Mouse (Mus musculus) adrenal gland, postnatal 36 days (tissue): Measurements from ENCODE around the gene Kmt2b. TPM values are rescaled to one million over a fixed set of nuclear protein-coding genes. Genes with fewer than 3 reads are reported as not detected.

ENCODE experiments used
- DNase-seq, 2 experiments: peaks; one replicate each; pipeline ENCODE4 v3.0.0; 2021; ENCODE audit warnings: mixed read lengths in 1 of 2
- total RNA-seq, 2 experiments: library from RNA; stranded (reverse); gene quantifications; 2 replicates each; pipeline ENCODE4 v1.2.3; 2021

Kmt2b gene
- total RNA-seq, 2 experiments from 2014 or later, result 38.5 to 44.5 TPM

DNA sequence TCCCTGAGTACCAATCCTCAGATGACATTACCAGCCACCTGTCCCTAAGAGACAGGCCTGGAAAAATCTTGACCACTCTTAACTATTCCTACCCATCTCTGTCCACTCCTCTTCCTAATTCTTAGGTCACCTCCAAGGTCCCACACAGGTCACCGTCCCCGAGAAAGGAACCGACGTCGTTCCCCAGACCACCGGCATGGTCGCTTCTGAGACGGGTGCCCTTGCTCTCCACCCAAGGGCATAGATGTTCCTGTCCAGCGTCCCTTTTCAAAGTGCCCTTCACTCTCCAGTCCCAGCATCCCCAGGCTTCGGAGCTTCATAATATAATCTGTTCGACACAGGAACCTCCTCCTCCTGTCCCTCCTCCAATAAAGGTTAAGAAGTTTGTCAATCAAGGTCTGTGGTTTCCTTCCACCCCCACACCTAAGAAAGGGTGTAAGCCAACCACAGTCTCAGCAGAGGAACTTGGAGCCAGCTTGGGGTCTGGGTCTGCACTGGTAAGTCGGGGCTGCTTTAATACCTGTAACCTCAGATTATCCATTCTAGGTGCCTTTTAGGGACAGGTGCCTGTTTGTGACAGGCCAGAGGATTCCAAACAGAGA lies 23.5 kb downstream of the Kmt2b start, which contains the start of gene Igflr1:
Gene Igflr1 (plus strand): TSS at position 458 of the 602 bp plus-strand sequence.
- DNase-seq, result no peak

DNA sequence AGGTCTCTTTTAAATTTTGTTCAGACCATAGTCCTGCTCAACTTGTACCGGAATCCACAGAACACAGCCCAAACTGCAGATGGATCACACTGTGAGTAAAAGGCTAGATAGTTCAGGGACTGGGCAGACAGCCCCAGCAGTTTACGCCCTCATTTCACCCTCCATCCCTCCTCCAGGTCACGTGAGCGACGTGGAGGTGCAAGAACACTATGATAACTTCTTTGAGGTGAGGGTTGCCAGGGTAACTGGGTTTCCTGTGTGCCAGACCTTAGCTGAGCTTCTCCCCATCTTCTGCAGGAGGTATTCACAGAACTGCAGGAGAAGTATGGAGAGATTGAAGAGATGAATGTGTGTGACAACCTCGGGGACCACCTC lies 24.6 kb downstream of the Kmt2b start:
- DNase-seq, result no peak

GRCm38 (mm10) chr7:30563117-30563905 lies 25.2 kb downstream of the Kmt2b start, which contains the start of the genes U2af1l4, Gm49396 and Psenen:
TSS of gene U2af1l4 (plus strand) at chr7:30563301.
TSS of gene Gm49396 (plus strand) at chr7:30563344.
TSS of gene Psenen (minus strand) at chr7:30563627.
- DNase-seq, result peak; percentile 95 to 97

DNA sequence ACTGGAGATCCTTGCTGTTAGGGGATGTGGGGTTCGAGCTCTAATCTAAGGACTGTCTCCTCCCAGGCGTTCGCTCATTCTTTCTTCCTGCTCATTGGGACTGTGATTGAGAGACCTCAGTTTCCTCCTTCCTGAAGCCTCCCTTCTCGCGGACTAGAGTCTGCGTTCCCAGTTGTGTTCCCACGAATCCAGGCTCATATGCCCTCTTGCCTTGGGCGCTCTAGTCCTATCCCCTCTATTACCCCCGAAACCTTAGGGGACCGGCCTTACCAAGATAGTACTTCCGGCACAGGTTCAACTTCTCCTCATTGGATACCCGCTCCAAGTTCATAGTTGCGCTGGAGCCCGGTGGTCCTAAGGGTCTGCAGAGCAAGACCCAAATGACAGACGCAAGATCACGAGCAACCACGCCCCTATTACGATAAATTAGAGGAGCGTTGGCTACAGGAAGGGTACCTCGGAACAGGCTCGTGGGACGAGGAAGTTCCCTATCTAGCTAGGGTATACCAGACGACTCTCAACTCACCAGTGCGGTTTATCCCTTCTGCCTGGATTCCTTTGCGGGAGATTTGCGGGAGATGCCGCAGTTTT lies 25.9 kb downstream of the Kmt2b start:
- DNase-seq, result no peak

DNA sequence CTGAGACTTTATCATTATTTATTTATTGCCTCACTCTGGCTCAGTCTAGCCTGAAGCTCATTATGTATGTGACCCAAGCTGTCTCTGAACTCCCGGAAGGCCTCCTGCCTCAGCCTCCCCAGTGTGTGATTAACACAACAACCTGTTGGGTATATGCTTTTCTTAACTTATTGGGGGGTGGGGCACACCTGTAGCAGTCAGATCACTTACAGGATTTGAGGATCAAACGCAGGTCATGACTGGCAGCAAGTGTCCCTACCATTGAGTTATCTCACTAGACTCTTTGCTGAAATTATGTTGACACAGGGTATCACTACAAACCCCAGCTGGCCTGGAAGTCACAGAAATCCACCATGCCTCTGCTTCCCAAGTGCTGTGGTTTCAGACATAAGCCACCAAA lies 28.2 kb downstream of the Kmt2b start:
- DNase-seq, result no peak

DNA sequence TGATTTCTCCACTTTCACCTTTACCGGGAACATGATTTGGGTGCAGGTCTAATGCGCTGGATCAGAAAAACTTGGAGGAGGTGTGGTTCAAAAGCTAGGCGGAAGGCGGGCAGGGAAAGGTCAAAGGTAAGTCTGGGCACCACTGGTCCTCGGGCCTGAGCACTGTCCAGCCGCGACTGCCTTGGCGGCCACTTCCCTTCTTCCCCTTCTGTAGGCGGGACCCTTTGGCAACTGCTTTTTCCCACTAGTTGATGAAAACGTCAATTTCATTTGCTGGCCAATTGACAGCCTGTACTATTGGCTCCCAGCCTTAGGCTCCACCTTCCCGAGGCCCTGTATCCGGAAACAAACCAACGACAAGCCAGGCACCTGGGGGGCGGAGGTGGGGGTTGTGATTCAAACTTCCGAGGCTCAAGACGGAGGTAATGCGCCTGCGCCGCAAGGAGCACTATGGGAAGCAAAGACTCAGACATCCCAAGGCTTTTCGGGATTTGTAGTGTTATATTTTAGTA lies 29.0 kb downstream of the Kmt2b start, which contains the start of gene Lin37:
Gene Lin37 (minus strand): TSS at position 396 of the 512 bp plus-strand sequence.
- peak; percentile 97 to 98 for DNase-seq

- no peak for DNase-seq
Measured at GRCm38 (mm10) chr7:30558656-30559442, 29.7 kb downstream of the Kmt2b start.

- DNase-seq, result peak in 1 of 2 experiments; percentile 38
Measured at GRCm38 (mm10) chr7:30557901-30558514, 30.5 kb downstream of the Kmt2b start.

DNA sequence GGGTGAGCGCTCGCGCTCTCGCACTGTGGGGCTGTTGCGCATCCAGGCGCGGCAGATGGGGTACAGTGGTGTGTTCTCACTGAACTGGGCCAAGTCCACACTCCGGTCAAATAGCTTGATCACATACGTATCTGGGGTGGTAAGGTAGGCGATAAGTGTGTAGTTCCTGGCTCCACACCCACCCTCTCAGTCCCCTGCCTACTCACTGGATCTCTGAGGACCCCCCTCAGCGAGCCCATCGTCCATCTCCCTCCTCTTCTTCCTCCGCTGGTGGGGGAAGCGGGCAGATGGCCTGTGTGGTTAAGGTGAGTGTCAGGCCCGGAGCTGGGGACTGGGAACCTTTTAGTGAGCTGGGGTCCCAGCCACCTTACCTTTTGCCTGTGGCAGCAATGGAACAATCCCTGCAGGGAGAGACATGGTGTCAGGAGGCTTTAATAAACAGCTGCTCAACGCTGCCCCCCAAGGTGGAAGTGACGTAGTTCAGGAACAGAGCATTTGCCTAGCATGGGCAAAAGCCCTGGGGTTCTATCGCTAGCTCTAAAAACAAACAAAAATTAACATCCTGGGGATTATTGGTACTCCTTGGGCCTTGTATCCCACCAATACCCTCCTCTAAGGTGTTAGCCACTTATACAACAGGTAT lies 31.5 kb downstream of the Kmt2b start:
- no peak for DNase-seq

DNA sequence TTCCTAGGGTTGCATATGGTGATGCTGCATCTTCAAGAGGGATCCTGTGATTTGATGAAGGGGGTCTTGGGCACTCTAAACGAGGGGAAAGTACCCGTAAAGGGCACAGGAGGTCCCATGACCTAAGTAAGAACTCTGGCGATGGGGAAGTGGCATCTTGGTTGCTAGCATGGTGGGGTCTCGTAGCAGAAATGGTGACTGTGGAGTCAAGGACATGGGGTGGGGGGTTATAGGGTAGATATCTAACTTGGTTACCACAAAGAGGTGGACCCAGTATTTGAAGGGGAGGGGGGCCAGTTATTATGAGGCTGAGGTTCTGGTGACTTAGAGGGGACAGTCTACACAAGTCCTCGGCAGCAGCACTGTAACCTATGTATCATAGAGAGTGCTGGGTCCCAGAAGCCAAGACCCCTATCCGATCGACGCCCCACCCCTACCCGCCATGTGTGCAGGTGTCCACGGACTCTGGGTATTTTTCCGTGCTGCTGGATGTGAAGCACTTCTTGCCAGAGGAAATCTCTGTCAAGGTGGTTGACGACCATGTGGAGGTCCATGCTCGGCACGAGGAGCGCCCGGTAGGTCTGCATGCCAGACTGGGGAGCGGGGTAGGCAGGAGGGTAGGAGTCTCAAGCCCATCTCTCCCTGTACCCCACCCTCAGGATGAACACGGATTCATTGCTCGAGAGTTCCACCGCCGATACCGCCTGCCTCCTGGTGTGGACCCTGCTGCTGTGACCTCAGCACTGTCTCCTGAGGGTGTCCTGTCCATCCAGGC lies 34.5 kb downstream of the Kmt2b start:
- DNase-seq, result no peak

- DNase-seq, result peak; percentile 79 to 83
Measured at GRCm38 (mm10) chr7:30553021-30553589, 35.4 kb downstream of the Kmt2b start.

GRCm38 (mm10) chr7:30552102-30553020 lies 36.2 kb downstream of the Kmt2b start, which contains the start of the genes Hspb6 and Proser3:
TSS of gene Hspb6 (plus strand) at chr7:30552178.
TSS of gene Proser3 (minus strand) at chr7:30552299.
- DNase-seq, result peak; percentile 95 to 97

- no peak for DNase-seq
Measured at GRCm38 (mm10) chr7:30551445-30552101, 37.0 kb downstream of the Kmt2b start.

DNA sequence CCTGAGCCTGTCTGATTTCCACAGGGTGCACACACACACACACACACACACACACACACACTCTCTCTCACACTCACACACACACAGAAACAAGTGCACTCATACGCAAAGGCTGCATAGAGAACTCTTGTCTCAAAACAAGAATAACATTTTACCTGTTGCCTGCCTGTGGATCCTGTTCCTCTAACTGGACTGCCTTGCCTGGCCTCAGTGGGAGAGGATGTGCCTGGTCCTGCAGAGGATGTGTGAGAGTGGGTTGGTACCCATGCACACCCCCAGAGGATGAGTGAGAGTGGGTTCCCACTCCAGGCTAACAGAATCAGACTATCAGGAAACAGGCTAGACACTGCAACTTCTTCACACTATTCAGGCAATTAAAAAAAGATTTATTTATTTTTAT lies 37.9 kb downstream of the Kmt2b start:
- DNase-seq, result no peak

- DNase-seq, result no peak
Measured at GRCm38 (mm10) chr7:30549880-30550279, 38.6 kb downstream of the Kmt2b start.

- DNase-seq, result no peak
Measured at GRCm38 (mm10) chr7:30544327-30544726, 44.2 kb downstream of the Kmt2b start.

GRCm38 (mm10) chr7:30540572-30540971 lies 48.0 kb downstream of the Kmt2b start:
- no peak for DNase-seq
